Mouse (Mus musculus) small intestine, adult 2 months (tissue): Measurements from ENCODE around the gene Smim6.

ENCODE experiments used
- CTCF ChIP-seq: fragments of 200-500 bp; IDR thresholded peaks from 2 replicates; pipeline ENCODE4 v1.5.1; 2012; ENCODE audit warnings: low read depth, mild to moderate bottlenecking, control low read depth, inconsistent platforms, low read length, moderate library complexity, mixed read lengths; ENCODE audit not compliant: insufficient replicate concordance, insufficient read length; ENCODE audit errors: extremely low read depth
- POLR2A ChIP-seq: fragments of 200-500 bp; IDR thresholded peaks from 2 replicates; pipeline ENCODE4 v1.6.1; 2012; ENCODE audit warnings: low read depth, mild to moderate bottlenecking, control low read depth, inconsistent platforms, low read length, moderate library complexity

- TF ChIP-seq CTCF (0 out of 2 replicates have a peak, but pooled peaks have one; percentile 3), POLR2A (no peak)
These were observed 26.5 kb upstream of the Smim6 start for GRCm38 (mm10) chr11:115885281-115885680.
